ENCODE assay signal across 16 mouse cellular contexts in genomic region chr4:25713907-25714306, GRCm38 (mm10).
"Had no signal": no experiment of that assay in that cellular context is flagged by ENCODE, and none has a peak within 500 bp of the region (broad histone marks: within the 10 kb centered on the region; RNA-seq: fewer than 3 reads in every experiment).

No protein-coding gene starts in this region.

- DNase-seq: kidney, postnatal 25 days; liver, embryonic 13.5 days; lung, adult 2 months; lung, postnatal 14 days; lung, postnatal 4 days; right cerebral cortex, adult 18-20 months; right cerebral cortex, postnatal 14 days; right cerebral cortex, postnatal 4 days; thymus, adult 2 months; thymus, postnatal 14 days; thymus, postnatal 4 days had no signal

- H3K9me3 ChIP-seq: liver, embryonic 13.5 days; midbrain, embryonic 13.5 days; neural tube, embryonic 12.5 days had no signal

- H3K4me1 ChIP-seq: liver, embryonic 13.5 days; midbrain, embryonic 13.5 days; neural tube, embryonic 12.5 days; neural tube, embryonic 15.5 days had no signal

- H3K27ac ChIP-seq: kidney, postnatal 0 days; liver, embryonic 13.5 days; midbrain, embryonic 13.5 days; neural tube, embryonic 12.5 days; neural tube, embryonic 15.5 days; stomach, postnatal 0 days had no signal

- H3K36me3 ChIP-seq: liver, embryonic 13.5 days; midbrain, embryonic 13.5 days; neural tube, embryonic 12.5 days; neural tube, embryonic 15.5 days had no signal

- H3K27me3 ChIP-seq: liver, embryonic 13.5 days; midbrain, embryonic 13.5 days; neural tube, embryonic 12.5 days; neural tube, embryonic 15.5 days had no signal

- H3K4me3 ChIP-seq: liver, embryonic 13.5 days; midbrain, embryonic 13.5 days; neural tube, embryonic 12.5 days; neural tube, embryonic 15.5 days had no signal

- H3K9ac ChIP-seq: liver, embryonic 13.5 days; midbrain, embryonic 13.5 days; neural tube, embryonic 12.5 days; neural tube, embryonic 15.5 days had no signal

- H3K4me2 ChIP-seq: liver, embryonic 13.5 days; midbrain, embryonic 13.5 days; neural tube, embryonic 12.5 days; neural tube, embryonic 15.5 days had no signal

- ATAC-seq: midbrain, embryonic 13.5 days had no signal
